Mouse (Mus musculus) retina, postnatal 7 days (tissue): ENCODE measurements around the gene Tnc.
"Not testable (repeated sequence)": the region's sequence is repeated elsewhere in the genome, so short reads cannot be mapped to it uniquely, and the experiment has no call there.

Source experiments
- DNase-seq: peaks from one replicate; pipeline ENCODE4 v3.0.0-alpha.2; 2012; ENCODE audit warnings: low read depth, low spot score

The Tnc gene

DNA sequence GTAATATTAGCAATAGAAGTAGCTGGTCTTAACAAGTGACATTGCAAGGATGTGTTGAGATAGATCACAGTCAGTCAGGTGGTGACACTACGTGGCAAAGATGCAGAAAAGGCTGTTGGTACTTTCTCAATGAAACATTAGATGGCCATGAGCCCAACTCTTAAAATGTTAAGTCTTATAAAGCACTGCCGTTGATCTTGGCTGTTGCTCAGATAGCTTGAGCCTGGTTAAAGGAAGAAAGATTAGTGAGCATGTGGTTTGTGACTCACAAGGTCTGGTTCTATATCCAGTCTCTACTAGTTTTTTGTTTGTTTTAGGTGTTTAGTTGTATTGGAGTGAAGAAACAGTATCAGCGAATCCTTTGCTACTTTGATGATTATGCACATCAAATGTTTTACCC, 76.9 kb downstream of the Tnc start:
- no peak for DNase-seq

GRCm38 (mm10) chr4:63963410-63963809, 83.4 kb downstream of the Tnc start:
- no peak for DNase-seq

DNA sequence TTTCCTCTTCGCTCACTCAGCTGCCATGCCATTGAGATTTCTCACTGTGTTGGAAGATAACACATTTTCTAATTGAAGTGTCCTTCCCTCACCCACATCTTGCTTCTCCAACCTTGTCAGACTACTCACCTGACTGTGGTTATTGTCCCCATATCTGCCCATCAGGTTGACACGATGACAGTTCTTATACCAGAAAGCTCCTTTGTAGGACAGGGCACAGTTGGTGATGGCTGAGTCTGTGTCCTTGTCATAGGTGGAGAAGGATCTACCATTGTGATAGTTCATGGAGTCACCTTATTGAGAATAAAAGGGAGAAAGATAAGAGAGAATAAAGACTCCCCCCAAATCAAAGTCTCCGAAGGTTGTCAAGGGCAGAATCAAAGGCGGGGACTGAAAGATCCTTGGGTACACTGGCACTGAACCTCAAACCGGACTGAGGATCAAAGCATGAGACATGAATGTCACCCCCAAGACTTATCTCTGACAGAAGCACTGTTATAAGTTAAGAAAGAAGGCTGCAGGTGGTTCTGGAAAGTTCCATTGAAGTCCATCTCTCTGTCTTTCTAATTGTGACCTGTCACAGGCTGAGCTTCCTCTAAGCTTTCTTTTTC, 84.9 kb downstream of the Tnc start:
- DNase-seq, result no peak

- DNase-seq, result no peak
Measured at GRCm38 (mm10) chr4:63958601-63959000, 88.2 kb downstream of the Tnc start.

DNA sequence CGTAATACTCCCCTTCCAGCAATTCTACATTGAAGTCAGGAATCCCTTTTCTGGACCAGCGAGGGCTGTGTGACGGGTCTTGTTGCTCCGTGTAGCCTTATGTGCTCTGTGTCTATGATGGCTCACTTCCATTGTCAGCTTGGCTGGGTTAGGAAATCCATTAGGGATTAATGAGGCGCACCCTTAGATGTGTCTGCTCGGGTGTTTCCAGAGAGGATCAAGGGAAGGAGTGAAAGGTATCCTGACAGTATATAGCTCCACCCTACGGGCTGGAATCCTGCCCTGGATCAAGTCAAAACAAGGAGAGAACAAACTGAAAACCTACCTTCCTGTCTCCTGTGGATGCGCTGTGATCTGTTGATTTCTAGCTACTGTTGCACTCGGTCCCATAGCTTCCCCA, 96.8 kb downstream of the Tnc start:
- DNase-seq, result no peak

- not testable (repeated sequence) for DNase-seq
Measured at GRCm38 (mm10) chr4:63948688-63949073, 98.1 kb downstream of the Tnc start.

- peak; percentile 59 for DNase-seq
Measured at GRCm38 (mm10) chr4:63948066-63948687, 98.6 kb downstream of the Tnc start.

DNA sequence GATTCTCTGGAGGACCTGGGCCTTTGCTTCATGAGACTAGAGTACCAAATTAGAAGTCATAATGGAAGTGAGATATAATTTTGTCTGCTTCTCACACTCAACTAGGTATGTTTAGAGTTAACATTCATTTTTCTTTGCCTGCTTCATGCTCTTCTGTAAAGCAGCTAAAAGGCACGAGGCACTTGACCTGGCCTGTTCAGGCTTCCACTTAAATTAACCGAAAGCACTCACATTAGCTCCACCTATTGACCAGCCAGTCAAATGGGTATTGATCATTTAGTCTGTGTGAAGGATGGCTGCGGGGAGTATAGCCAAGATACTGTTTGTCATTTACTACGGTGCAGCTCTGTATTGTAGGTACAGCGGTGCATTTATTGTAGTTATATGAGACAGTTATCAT, 103.0 kb downstream of the Tnc start:
- no peak for DNase-seq

GRCm38 (mm10) chr4:63942875-63943274, 103.9 kb downstream of the Tnc start:
- no peak for DNase-seq

DNA sequence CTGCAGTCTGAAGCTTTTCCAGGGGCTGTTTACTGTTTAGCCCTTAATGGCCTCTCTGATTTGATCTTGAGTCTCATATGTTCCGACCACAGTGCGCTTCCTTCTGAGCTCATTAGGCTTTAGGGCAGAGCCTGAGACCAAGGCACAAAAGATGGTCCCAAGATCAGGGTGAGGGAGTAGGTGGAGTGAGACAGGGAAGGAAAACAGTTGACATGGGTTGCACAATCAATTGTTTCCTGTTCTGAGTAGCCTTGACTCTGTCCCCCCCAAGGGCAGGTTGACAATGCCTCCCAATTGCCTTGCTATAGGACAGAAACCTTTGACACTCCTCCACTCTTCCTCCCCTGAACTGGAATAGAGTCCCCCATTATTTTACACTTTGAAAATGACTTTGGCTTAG, 105.4 kb downstream of the Tnc start:
- no peak for DNase-seq

- no peak for DNase-seq
Measured at GRCm38 (mm10) chr4:63939428-63939827, 107.4 kb downstream of the Tnc start.

DNA sequence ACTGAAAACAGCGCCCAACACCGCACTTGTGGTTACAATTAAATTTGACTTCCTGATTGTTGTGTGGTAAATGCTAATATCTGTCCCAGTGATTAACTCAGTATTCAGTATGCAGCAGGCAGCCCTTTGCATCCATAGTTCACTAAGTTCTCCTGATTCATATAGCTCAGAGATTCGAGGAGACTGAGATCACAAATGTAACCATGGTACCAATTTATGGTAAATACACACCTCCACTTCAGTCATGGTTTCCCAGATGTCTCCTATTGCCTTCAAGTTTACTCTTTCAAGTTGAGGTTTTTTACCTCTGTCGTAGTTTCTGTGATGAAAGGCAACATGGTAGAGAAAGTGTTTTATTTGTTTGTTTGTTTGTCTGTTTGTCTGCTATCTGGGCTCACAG, 110.9 kb downstream of the Tnc start:
- no peak for DNase-seq

GRCm38 (mm10) chr4:63935314-63935713, 111.5 kb downstream of the Tnc start:
- DNase-seq, result no peak

DNA sequence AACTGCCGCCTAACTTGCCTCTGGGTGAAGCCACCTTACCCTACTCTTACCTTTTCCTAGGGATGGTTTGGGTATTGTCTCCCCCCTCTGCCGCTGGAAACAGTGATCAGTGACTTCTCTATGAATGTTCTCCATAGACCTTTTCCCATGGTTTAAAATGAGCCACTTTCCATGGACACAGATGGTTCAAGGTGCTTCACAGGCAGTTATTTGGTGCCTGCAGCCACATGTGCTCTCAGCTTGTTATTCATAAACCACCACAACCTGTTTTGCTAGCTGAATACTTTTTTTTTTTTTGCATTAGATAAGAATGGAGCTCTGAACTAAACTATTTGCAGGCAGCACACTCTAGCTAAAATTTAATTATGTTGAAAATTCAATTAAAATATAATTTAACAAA, 116.0 kb downstream of the Tnc start:
- DNase-seq, result no peak

GRCm38 (mm10) chr4:63929490-63929889, 117.3 kb downstream of the Tnc start:
- no peak for DNase-seq

DNA sequence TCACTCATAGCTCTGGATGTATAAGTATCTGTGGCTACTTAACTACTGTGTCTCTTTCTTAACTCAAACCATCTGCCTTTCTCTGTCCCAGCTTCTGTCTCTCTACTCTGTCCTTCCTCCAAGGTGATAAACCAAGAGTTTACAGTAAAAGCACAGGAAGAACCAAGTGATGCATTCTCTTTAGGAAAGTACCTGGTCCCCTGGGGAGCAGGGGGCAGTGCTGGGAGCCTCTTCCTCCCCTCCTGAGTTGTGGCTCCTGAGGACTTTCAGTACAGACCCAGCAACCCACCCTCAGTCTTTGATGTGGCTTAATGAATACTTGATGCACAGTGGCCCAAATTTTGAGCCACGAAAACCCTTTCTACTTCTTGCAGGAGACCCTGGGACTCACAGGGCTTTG, 118.6 kb downstream of the Tnc start:
- no peak for DNase-seq

DNA sequence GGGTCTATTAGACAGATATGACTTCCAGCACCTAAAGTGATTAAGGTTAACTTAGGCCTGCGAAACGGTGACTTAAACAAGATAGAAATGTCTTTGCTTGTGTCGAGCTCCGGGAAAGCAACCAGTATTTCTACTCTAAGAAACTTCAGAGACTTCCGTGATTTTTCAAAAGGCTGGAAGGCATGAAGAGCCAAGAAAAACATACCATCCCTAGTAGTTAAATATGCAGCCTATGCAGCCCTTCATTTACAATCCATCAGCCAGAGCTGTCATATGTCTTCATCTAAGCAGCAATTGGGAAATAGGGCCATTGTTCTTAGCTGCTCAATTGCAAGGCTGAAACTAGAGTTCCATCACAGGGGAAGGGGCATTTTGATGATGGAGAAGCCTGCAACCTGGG, 129.6 kb downstream of the Tnc start:
- DNase-seq, result no peak

DNA sequence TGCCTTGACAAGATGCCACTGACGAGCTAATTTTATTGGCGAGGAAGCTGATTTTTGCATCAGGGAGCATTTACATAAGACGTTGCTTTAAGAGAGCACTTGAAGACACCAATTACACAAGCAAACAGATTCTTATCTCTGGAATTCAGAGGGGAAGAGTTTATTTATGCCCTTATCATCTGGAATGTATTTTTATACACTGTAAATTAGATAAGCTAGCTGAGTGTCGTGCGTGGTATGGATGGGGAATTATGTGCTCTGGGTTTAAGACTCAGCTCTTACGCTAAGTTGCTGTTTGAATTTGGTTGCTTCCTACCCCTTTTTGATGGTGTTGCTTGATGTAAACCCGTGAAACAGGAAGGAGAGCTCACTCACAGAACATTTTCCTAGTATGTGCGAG, 130.1 kb downstream of the Tnc start:
- DNase-seq, result no peak

DNA sequence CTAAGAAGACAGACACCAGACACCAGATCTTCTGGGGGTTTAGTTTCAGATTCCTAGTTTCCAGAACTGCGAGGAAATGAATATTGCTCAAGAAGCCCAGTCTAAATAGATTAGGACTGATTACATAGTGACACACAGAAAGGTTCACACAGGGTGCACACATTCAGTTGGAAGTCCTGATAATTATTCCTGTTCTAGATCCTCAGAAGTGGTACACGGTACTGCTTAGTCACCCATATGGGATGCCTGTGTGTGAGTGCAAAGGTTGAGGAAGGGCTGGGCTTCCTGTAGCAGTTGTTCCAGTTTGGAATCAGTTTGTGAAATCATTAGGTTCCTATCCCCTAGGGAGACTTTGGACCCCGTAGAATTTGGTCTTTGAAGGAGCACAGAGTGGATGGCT, 130.5 kb downstream of the Tnc start:
- DNase-seq, result no peak
